Mouse (Mus musculus): Measurements from ENCODE around the gene Myo19.

GRCm38 (mm10) chr11:84847475-84848090, 32.4 kb upstream of the Myo19 start:
- TF ChIP-seq CTCF (IDR thresholded peaks at IDR 0.05; ENCODE audit: extremely low read depth, insufficient read length, insufficient replicate concordance, low read depth, low read length), result no peak
- no peak for TF ChIP-seq POLR2A (IDR thresholded peaks at IDR 0.05; ENCODE audit: low read depth, low read length)

Data from small intestine, adult 2 months (tissue).